Mouse (Mus musculus) right cerebral cortex, postnatal 36 days (tissue): Measurements from ENCODE around the gene Uri1.
A peak's percentile ranks its signal among the peaks of the same experiment; 100 is the strongest.

Source experiments
- DNase-seq, 2 experiments: peaks; one replicate each; pipeline ENCODE4 v3.0.0; 2022; ENCODE audit warnings: low spot score in 2 of 2, mixed read lengths in 1 of 2

Uri1 gene

GRCm38 (mm10) chr7:37921681-37922430, 101.5 kb downstream of the Uri1 start:
- DNase-seq: no peak

GRCm38 (mm10) chr7:37918926-37919325, 104.4 kb downstream of the Uri1 start:
- DNase-seq: no peak

GRCm38 (mm10) chr7:37916762-37917439, 106.5 kb downstream of the Uri1 start:
- peak in 1 of 2 experiments; percentile 22 for DNase-seq

- no peak for DNase-seq
These were observed 111.6 kb downstream of the Uri1 start for GRCm38 (mm10) chr7:37911802-37912122.

GRCm38 (mm10) chr7:37911114-37911801, 112.1 kb downstream of the Uri1 start:
- DNase-seq: no peak

GRCm38 (mm10) chr7:37910161-37910560, 113.2 kb downstream of the Uri1 start:
- DNase-seq: no peak
